Mouse (Mus musculus) hindbrain, embryonic 11.5 days (tissue): Measurements from ENCODE around the gene Cryba4. TPM values are rescaled to one million over a fixed set of nuclear protein-coding genes. Genes with fewer than 3 reads are reported as not detected.

Experiments used
- ATAC-seq: fragments of 200-750 bp; cut with Nextera tagmentation; 2 replicates; pipeline ENCODE4 v1.8.0; 2017; ENCODE audit warnings: mild to moderate bottlenecking, moderate TSS enrichment, moderate library complexity; ENCODE audit not compliant: low FRiP score
- DNase-seq: peaks from one replicate; pipeline ENCODE4 v3.0.0-alpha.2; 2015; ENCODE audit warnings: low spot score
- H3K27ac ChIP-seq: fragments of 300-500 bp; sonication (generic); 2 replicates; pipeline ENCODE4 v1.5.1; 2014; ENCODE audit warnings: mild to moderate bottlenecking, low read depth, low read length
- H3K27me3 ChIP-seq: fragments of 300-500 bp; sonication (generic); 2 replicates; pipeline ENCODE4 v1.6.1; 2014; ENCODE audit warnings: mild to moderate bottlenecking, low read length, moderate library complexity, mixed read lengths; ENCODE audit not compliant: control insufficient read depth, insufficient read depth
- H3K36me3 ChIP-seq: fragments of 300-500 bp; sonication (generic); 2 replicates; pipeline ENCODE4 v1.6.1; 2014; ENCODE audit warnings: mild to moderate bottlenecking, low read length, moderate library complexity, mixed read lengths; ENCODE audit not compliant: control insufficient read depth, insufficient read depth
- H3K4me1 ChIP-seq: fragments of 300-500 bp; sonication (generic); replicated peaks from 2 replicates; pipeline ENCODE4 v1.6.1; 2014; ENCODE audit warnings: low read length, mixed read lengths; ENCODE audit not compliant: control insufficient read depth, insufficient read depth
- H3K4me2 ChIP-seq: fragments of 300-500 bp; sonication (generic); replicated peaks from 2 replicates; pipeline ENCODE4 v1.6.1; 2014; ENCODE audit warnings: mild to moderate bottlenecking, low read depth, low read length
- H3K4me3 ChIP-seq: fragments of 300-500 bp; sonication (generic); 2 replicates; pipeline ENCODE4 v1.5.1; 2014; ENCODE audit warnings: low read depth, low read length
- H3K9ac ChIP-seq: fragments of 300-500 bp; sonication (generic); 2 replicates; pipeline ENCODE4 v1.6.1; 2014; ENCODE audit warnings: low read depth, low read length
- H3K9me3 ChIP-seq: fragments of 300-500 bp; sonication (generic); 2 replicates; pipeline ENCODE4 v1.6.1; 2016; ENCODE audit warnings: low read length; ENCODE audit not compliant: control insufficient read depth
- WGBS: fragments of 180-500 bp; shearing (Covaris S2); extraction: QIAGEN DNeasy Blood & Tissue Kit; methylation state at CpG from one replicate; pipeline ENCODE4 v1.1.7; 2014; 5-methylcytosine and 5-hydroxymethylcytosine counted together
- polyA plus RNA-seq: library from polyadenylated mRNA; unstranded; fragments of >200 nt; fragmentation: Nextera tagmentation; extraction: Ambion mirVana; gene quantifications from 2 replicates; pipeline ENCODE4 v1.2.1, GENCODE M21; 2014

The Cryba4 gene
- polyA plus RNA-seq, 1 experiment from 2014 or later: 1.9 TPM

GRCm38 (mm10) chr5:112265110-112265509 is 12.8 kb upstream of the Cryba4 start:
- Histone ChIP-seq H3K4me3 (no peak overlapping the region), H3K27ac (no peak overlapping the region), H3K9me3 (no peaks in the 10 kb centered on the region), H3K9ac (no peak overlapping the region), H3K36me3 (no peaks in the 10 kb centered on the region), H3K4me1 (no peaks in the 10 kb centered on the region), H3K4me2 (no peak overlapping the region), H3K27me3 (peaks cover 3% of the 10 kb centered on the region; the same call in 1 of the 2 replicates)
- DNase-seq: no peak
- 81% methylated on average over 5 of the region's 5 CpGs for WGBS
- no peak for ATAC-seq

DNA sequence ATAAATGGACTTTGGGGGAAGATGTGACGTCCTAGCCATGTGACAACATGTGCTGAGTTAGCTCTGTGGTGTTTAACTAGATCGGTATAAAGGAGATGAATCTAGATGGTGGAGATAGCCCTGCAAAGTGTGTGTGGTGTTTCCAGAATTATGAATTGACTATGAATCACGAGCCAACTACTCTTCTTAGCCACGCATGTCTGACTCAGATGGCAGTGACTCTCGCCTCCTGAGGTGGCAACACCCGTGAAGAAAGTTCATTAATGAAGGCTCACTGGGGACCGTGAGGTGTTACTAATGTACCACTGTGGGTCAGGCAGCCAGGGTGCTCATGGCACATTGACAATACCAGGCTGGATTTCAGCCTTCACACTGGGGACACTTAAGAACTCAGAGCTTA is 11.8 kb upstream of the Cryba4 start:
- H3K9ac ChIP-seq: no peak overlapping the region
- no peaks in the 10 kb centered on the region for H3K4me1 ChIP-seq
- DNase-seq (no peak), ATAC-seq (no peak)
- H3K4me3 ChIP-seq: no peak overlapping the region
- H3K4me2 ChIP-seq: no peak overlapping the region
- H3K9me3 ChIP-seq: no peaks in the 10 kb centered on the region
- H3K36me3 ChIP-seq: no peaks in the 10 kb centered on the region
- 89% methylated on average over 7 of the region's 7 CpGs for WGBS
- H3K27me3 ChIP-seq: peaks cover 2% of the 10 kb centered on the region; the same call in 1 of the 2 replicates
- no peak overlapping the region for H3K27ac ChIP-seq

GRCm38 (mm10) chr5:112260818-112261217 is 8.5 kb upstream of the Cryba4 start:
- 83% methylated on average over 3 of the region's 3 CpGs for WGBS
- no peak overlapping the region for H3K4me3 ChIP-seq
- no peak for DNase-seq
- no peak overlapping the region for H3K4me2 ChIP-seq
- no peaks in the 10 kb centered on the region for H3K9me3 ChIP-seq
- no peak overlapping the region for H3K27ac ChIP-seq
- no peaks in the 10 kb centered on the region for H3K36me3 ChIP-seq
- no peaks in the 10 kb centered on the region for H3K4me1 ChIP-seq
- no peaks in the 10 kb centered on the region for H3K27me3 ChIP-seq
- H3K9ac ChIP-seq: no peak overlapping the region
- no peak for ATAC-seq

DNA sequence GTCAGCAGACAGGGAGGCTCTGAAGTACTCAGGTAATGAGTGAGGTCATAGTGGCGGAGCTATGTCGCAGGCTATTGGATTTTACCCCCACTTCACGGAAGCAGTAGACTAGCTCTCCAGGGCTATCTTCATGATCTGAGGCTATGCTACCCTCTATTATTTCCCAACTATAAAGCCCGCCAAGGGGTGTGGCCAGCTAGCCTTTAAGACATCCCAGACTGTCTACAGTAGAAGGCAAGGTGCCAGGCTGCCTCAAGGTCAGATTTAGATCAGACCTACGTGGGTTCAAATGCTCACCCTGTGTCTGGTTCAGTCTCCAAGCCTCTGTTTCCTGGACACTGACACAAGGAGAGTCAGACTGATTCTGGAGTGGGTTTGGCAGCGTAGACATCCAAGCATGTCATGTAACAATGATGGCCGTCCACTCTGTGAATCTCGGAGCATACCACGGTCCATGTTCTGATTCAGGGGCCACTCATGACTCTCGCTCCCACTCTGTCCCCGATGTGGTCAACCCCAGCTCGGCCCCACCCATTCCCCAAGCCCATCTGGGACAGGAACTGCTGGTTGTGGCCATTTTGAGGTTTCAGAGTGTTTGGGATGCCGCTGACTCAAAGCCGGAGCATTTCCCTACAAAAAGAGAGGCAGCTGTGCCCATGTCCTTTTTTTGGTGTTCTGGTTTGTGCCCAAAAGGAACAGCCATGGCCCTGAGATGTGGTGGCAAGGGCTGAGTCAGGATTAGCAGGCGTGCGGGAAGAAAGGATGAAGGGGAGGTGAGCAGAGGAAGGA is 7.7 kb upstream of the Cryba4 start:
- WGBS: 89% methylated on average over 16 of the region's 16 CpGs
- DNase-seq (no peak), ATAC-seq (no peak)
- Histone ChIP-seq H3K27me3 (no peaks in the 10 kb centered on the region), H3K4me1 (no peaks in the 10 kb centered on the region), H3K4me2 (no peak overlapping the region), H3K4me3 (no peak overlapping the region), H3K36me3 (no peaks in the 10 kb centered on the region), H3K9ac (no peak overlapping the region), H3K27ac (no peak overlapping the region), H3K9me3 (no peaks in the 10 kb centered on the region)

DNA sequence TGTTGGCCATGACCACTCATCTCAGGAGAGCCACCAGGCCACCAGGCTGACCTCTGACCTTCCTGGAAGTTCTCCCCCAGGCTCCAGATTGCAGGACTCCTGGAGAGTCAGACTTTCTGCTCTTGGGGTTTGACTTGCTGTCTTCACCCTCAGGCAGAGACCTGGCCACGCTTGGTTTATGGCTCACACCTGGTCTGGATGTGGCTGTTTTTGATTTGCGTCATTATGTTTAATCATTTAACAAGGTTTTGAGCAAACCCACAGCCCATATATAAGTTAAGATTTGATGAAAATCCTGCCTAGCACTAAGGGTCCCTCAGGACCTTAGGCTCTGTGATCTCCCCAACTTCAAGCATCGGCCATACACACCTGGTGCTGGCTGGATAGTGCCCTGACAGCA is 5.6 kb upstream of the Cryba4 start:
- Histone ChIP-seq H3K36me3 (no peaks in the 10 kb centered on the region), H3K4me1 (no peaks in the 10 kb centered on the region; the same call in 1 of the 2 replicates), H3K4me2 (no peak overlapping the region), H3K9me3 (no peaks in the 10 kb centered on the region), H3K27me3 (no peaks in the 10 kb centered on the region), H3K4me3 (no peak overlapping the region), H3K9ac (no peak overlapping the region), H3K27ac (no peak overlapping the region)
- DNase-seq: no peak
- 84% methylated on average over 3 of the region's 3 CpGs for WGBS
- ATAC-seq: no peak

DNA sequence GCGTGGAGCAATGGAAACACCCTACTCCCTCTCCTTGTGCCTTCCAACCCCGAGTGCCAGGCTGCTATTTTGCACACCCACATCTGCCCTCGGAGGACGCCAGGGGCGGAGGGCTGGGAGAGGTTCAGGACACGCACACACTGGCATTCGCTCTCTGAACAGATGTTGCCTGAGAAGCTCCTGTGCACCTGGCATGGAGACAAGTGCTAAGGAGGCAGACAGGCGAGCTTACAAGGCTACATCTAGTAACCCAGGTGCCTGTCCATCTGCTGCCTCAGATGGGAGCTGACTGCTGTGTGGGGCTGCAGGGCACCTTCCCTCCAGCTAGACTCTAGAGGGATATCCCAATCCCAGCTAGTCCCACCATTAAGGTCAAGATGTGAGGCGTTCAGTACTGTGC is 4.1 kb upstream of the Cryba4 start:
- H3K9me3 ChIP-seq: no peaks in the 10 kb centered on the region
- H3K9ac ChIP-seq: no peak overlapping the region
- DNase-seq: no peak
- H3K4me2 ChIP-seq: no peak overlapping the region
- no peak for ATAC-seq
- H3K4me3 ChIP-seq: no peak overlapping the region
- 82% methylated on average over 9 of the region's 9 CpGs for WGBS
- H3K4me1 ChIP-seq: no peaks in the 10 kb centered on the region; the same call in 1 of the 2 replicates
- H3K27me3 ChIP-seq: no peaks in the 10 kb centered on the region
- no peak overlapping the region for H3K27ac ChIP-seq
- H3K36me3 ChIP-seq: no peaks in the 10 kb centered on the region

DNA sequence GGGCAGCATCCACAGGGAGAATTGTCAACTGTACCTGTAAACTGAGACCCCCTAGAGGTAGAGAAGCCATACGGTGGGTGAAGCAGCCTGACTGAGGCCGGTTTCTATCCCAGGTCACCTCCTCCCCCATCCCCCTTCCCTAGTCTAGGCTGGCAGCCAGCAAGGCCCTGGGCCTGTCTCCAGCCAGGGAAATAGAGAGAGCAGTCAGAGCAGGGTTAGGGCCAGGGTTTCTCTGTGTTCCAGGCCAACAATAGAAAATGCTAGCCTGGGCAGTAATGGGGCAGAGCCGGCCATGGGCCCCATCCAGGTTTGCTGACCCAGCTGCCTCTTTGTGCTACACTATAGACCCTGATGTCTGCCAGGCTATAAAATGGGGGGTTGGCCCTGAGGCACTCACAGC is 3.1 kb upstream of the Cryba4 start, which contains the start of gene Crybb1:
TSS of gene Crybb1 (plus strand) at position 390 of the 400 bp plus-strand sequence.
- Histone ChIP-seq H3K4me2 (no peak within 1 kb of the TSS), H3K27ac (no peak within 1 kb of the TSS), H3K4me1 (no peaks in the 10 kb centered on the region; the same call in 1 of the 2 replicates), H3K4me3 (no peak within 1 kb of the TSS), H3K9ac (no peak within 1 kb of the TSS), H3K27me3 (no peaks in the 10 kb centered on the region), H3K9me3 (no peaks in the 10 kb centered on the region), H3K36me3 (no peaks in the 10 kb centered on the region)
- DNase-seq (no peak), ATAC-seq (no peak)
- WGBS: 60% methylated on average over 3 of the region's 3 CpGs

DNA sequence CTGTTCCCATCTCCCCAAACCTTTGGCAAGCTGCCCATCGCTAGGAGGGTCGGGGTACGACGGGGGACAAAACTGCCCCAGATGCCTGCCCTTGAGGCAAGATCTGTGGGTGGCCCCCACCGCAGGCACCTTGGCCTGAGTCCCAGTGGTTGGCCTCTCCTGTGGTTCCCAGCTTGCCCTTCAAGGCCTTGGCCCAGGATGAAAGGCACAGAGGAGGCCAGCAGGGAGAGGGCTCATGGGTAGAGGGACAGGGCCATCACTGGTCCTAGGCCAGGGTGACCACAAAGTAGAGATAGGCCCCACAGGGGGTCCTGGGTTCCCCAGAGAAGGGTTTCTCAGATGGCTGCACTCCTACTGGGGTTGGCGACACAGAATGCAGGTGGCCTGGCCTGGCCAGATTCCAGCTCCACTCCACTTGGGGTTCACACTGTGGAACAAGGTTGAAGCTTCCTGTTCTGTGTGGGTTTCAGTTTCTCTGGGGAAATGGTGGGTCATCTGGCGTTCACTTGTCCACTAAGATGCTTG is 2.0 kb upstream of the Cryba4 start:
- DNase-seq: no peak
- Histone ChIP-seq H3K36me3 (no peaks in the 10 kb centered on the region), H3K9me3 (no peaks in the 10 kb centered on the region), H3K27ac (no peak overlapping the region), H3K9ac (no peak overlapping the region), H3K4me1 (no peaks in the 10 kb centered on the region; the same call in 1 of the 2 replicates), H3K4me3 (no peak overlapping the region), H3K27me3 (no peaks in the 10 kb centered on the region), H3K4me2 (no peak overlapping the region)
- no peak for ATAC-seq
- 75% methylated on average over 7 of the region's 7 CpGs for WGBS

GRCm38 (mm10) chr5:112253169-112253568 is 851 bp upstream of the Cryba4 start:
- ATAC-seq: no peak
- Histone ChIP-seq H3K9ac (no peak overlapping the region), H3K27ac (no peak overlapping the region), H3K4me2 (no peak overlapping the region), H3K27me3 (no peaks in the 10 kb centered on the region), H3K4me1 (no peaks in the 10 kb centered on the region; the same call in 1 of the 2 replicates), H3K36me3 (no peaks in the 10 kb centered on the region), H3K4me3 (no peak overlapping the region), H3K9me3 (no peaks in the 10 kb centered on the region)
- WGBS: 38% methylated on average over 8 of the region's 8 CpGs
- no peak for DNase-seq
